Mouse (Mus musculus) layer of hippocampus, adult 8-10 months (tissue): ENCODE results near the gene Tat. TPM values are rescaled to one million over a fixed set of nuclear protein-coding genes. Genes with fewer than 3 reads are reported as not detected.
"Not testable (repeated sequence)": the region's sequence is repeated elsewhere in the genome, so short reads cannot be mapped to it uniquely, and the experiment has no call there.

Experiments
- DNase-seq, 2 experiments: peaks; one replicate each; pipeline ENCODE4 v3.0.0; 2022; ENCODE audit warnings: low spot score in 2 of 2
- total RNA-seq, 4 experiments: library from RNA; stranded (reverse); gene quantifications; 2 replicates each; pipeline ENCODE4 v1.2.4; 2022

Gene Tat
- total RNA-seq, 4 experiments from 2014 or later: not detected

- DNase-seq: no peak
Measured at GRCm38 (mm10) chr8:109982386-109983105, 7.7 kb upstream of the Tat start.

DNA sequence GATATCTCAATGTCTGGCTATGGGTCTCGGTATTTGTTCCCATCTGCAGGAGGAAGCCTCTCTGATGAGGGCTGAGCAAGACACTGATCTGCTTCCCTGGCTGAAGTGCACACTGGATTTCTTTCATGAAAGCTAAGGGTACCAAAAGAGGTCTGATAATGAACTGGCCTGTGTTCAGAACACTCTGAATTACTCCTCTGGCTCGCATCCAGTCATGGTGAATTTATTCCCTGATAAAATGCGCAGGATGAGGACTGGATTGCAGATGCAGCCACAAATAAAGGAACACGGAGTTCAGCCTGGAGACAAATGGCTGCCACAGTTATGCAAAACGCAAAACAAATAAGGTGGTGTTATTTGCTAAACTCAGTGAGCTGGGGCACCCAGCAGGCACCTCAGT lies 6.3 kb upstream of the Tat start:
- DNase-seq: peak in 1 of 2 experiments; percentile 38

DNA sequence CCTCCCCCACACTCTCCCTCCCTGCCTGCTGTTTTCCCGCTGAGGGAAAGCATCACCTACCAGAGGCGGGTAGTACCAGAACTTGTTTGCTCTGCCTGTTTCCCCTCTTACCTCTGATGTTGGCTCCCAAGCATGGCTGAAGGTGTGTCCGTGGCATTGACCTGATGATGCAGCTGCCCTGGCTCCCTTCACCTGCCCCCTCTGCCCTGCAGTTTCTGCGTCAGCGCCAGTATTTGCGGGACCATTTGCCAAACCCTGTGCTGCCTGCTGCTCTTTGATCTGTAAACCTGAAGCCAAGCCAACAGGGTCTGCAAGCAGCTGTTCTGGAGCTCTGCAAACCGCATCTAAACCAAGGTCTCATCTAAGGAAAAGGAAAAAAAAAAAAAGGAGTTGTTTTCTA lies 3.9 kb upstream of the Tat start:
- DNase-seq: no peak

DNA sequence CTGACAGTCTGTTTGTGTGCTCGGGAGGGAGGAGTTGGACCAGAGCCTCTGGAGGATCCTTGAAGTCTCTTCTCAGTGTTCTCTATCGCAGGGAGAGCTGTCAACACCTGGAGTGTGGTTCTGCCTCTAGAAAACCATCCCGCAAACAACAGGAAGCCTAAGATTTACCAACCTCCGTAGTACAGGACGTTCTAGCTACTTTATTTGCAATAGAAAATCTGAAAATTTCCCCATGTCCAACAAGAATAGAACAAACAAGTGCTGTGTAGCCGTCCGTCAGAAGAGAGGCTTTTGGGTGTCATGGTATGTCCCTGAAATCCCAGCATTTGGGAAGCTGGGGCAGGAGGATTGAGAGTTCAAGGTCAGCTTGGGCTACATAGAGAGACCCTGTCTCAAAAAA lies 2.5 kb upstream of the Tat start:
- no peak for DNase-seq

DNA sequence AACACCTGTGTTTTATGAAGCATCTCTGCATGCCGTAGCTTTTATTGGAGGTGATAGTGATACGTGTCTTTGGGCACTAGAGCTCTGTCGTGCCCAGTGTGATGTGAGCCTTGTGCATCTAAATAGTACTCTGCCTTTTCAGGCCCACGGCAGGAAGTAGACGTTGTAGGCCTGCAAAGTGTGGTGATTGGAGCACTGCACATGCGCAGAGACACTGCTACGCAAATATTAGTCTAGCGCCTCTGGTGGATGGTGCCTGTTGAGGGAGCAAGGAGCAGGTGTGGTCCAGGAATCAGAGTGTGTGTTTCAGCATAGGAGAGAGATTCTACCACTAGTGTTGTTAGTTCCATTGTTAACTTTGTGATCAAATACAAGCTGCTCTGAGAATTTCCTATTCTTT lies 1.1 kb upstream of the Tat start:
- DNase-seq: no peak

- no peak for DNase-seq
Measured at GRCm38 (mm10) chr8:109992166-109992565, 1.9 kb downstream of the Tat start.

- DNase-seq: no peak
Measured at GRCm38 (mm10) chr8:109992951-109993350, 2.7 kb downstream of the Tat start.

- no peak for DNase-seq
Measured at GRCm38 (mm10) chr8:109997381-109997780, 7.1 kb downstream of the Tat start.

GRCm38 (mm10) chr8:109998066-109998465 lies 7.8 kb downstream of the Tat start:
- DNase-seq: no peak

- DNase-seq: no peak
Measured at GRCm38 (mm10) chr8:109999974-110000373, 9.7 kb downstream of the Tat start.

DNA sequence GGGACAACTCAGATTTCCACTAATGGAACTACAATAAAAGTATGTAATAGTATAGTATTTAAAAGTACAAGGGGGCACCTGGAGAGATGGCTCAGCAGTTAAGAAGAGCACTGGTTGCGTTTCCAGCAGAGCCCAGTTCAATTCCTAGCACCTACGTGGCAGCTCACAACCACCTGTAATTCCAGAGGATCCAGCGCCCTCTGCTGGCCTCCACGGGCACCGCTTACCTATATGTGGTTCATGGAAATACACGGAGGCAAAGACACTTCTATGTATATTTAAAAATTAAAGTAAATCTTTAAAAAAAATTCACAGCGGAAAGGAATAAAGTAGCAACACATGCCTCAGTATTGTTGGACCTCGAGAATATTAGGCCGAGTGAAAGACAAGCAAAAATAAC lies 12.7 kb downstream of the Tat start:
- DNase-seq: no peak

GRCm38 (mm10) chr8:110004300-110004699 lies 14.1 kb downstream of the Tat start:
- DNase-seq: no peak

- DNase-seq: peak in 1 of 2 experiments; percentile 31
Measured at GRCm38 (mm10) chr8:110006312-110007023, 16.2 kb downstream of the Tat start.

DNA sequence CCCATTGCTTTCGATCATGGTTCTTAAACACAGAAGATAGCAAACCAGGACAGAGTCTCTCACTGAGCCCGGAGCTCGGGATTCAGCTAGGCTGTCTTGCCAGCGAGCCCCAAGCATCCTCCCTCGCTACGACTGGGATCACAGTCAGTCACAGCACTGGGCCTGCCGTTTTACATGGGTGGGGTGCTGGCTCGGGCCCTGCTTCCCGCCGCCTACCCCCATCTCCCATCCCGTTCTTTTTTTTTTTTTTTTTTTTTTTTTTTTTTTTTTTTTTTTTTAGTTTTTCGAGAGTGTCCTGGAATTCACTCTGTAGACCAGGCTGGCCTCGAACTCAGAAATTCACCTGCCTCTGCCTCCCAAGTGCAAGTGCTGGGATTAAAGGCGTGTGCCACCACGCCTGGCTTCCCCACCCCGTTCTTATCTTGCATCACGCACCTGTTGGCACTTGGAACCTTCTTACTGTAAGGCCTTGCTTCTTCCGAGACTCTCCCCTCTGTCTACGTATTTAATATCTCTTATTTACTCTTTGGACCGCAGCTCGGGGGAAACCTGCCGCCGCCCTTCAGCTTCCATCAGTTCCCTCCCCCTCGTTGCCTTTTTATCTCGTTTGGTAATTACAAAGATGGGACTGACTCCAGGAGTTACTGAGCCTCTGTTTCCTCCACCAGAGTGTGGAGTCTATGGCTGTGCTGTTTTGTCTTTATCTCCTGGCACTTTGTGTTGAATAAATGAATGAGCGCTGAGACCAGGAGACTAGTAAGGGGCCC lies 18.2 kb downstream of the Tat start:
- no peak for DNase-seq

GRCm38 (mm10) chr8:110008995-110009446 lies 18.8 kb downstream of the Tat start:
- no peak for DNase-seq

DNA sequence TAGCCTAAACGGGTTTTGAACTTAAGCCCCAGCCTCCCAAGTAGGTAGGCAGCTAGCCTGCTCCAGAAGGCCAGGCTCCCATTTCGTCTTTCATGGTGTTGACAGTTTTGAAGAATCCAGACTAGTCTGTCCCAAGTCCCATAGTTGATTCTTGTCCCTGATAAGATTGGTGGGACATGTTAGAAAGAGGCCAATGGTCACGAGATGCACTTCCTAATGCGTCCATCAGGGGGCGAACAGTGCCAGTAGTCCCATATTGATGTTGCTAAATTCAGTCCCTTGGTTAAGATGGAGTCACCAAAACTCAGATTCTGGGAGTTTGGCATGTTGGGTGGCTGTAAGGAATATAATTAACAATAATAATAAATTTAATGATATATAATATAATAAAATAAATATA lies 20.6 kb downstream of the Tat start:
- peak in 1 of 2 experiments; percentile 45 for DNase-seq

DNA sequence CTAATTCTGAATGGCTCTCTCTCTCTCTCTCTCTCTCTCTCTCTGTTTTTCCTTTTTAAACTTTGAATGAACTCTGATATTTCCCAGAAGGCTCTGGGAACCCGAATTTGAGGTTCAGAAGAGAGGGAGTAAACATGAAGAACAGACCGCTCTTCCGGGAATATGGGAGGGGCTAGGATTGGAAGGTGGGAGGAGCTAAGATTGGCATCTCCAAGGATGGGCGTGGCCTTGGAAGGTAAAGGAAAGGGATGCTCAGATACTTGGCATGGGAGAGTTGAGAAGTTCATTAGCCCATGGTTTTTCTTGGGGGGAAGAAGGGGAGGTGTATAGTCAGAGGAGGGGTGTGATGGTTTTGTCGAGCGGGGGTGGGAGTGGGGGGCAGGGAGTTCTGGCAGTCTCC lies 31.8 kb downstream of the Tat start:
- no peak for DNase-seq

- no peak for DNase-seq
Measured at GRCm38 (mm10) chr8:110022768-110023344, 32.6 kb downstream of the Tat start.

- DNase-seq: not testable (repeated sequence)
Measured at GRCm38 (mm10) chr8:110033771-110034170, 43.5 kb downstream of the Tat start.

DNA sequence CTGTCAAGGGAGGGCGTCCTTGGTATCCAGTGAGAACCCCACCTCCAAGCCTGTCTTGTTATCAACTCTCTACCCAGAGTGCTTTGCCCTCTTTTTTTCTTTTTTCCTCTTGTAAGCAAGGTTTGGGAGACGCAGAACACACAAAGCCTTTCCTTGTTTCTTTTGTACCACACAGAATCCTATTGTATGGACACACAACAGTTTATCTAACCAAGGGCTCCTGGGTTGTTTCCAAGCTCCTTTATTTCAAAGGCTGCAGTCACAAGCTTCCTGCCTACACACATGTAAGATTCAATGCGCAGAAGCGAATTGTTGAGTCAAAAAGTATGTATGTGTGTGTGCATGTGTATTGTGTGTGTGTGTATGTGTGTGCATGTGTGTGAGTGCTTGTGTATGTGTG lies 44.1 kb downstream of the Tat start:
- peak; percentile 5 to 6 for DNase-seq

GRCm38 (mm10) chr8:110036156-110036555 lies 45.9 kb downstream of the Tat start:
- DNase-seq: peak in 1 of 2 experiments; percentile 16

GRCm38 (mm10) chr8:110039216-110039615 lies 49.0 kb downstream of the Tat start:
- DNase-seq: no peak
